Comparison of ENCODE assay signal across 8 mouse cellular contexts in the genomic region with DNA sequence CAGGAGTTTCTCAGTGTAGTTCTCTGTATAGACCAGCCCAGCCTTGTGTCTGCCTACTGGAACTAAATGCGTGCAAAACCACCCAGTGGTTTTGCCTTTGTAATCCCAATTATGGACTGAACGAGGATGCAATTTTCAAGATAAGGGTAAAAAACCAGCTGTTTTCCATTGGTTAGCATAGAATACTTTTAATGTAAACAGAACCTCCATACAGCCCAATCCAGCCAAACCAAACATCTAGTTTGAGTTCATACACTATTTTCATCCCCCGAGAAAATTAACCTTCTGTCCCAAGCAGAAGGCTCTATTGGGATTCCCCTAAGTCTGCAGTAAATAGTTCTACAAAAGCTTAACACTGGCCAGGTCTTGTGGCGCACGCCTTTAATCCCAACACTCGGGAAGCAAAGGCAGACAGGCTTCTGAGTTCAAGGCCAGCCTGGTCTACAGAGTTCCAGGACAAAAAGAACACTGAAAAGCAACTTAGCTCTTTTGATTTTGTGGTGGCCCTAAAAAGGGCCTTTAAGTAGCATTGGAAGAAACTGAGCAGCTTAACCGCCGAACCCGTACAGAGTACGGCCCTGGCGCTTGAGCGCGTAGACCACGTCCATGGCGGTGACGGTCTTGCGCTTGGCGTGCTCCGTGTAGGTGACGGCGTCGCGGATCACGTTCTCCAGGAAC. TPM values are rescaled to one million over a fixed set of nuclear protein-coding genes. Genes with fewer than 3 reads are reported as not detected.
DNase-seq lines count a peak whose midpoint lies in the region; ATAC-seq lines count a peak whose summit lies in the region.

No protein-coding gene starts in this region.

- ATAC-seq in heart, embryonic 14.5 days (ENCODE audit: insufficient number of reproducible peaks, insufficient read depth, low FRiP score, low read depth) = no peak
- peak; percentile 19 for ATAC-seq in forebrain, embryonic 13.5 days
- peak; percentile 53 for ATAC-seq in liver, embryonic 13.5 days (ENCODE audit: low read depth)
- ATAC-seq in stomach, embryonic 15.5 days (ENCODE audit: insufficient read depth, low FRiP score, low read depth) = peak; percentile 4; the same call in 1 of the 2 replicates
- no peak for ATAC-seq in monocyte, adult 5-6 weeks (replicated peaks; ENCODE audit: insufficient number of reproducible peaks, low FRiP score, low TSS enrichment, poor library complexity, severe bottlenecking)

- no peaks in the 10 kb centered on the region for H3K36me3 ChIP-seq in heart, embryonic 14.5 days (ENCODE audit: control insufficient read depth, insufficient read depth, low read length)
- H3K36me3 ChIP-seq in forebrain, embryonic 13.5 days (ENCODE audit: poor library complexity, severe bottlenecking) = no peaks in the 10 kb centered on the region
- no peaks in the 10 kb centered on the region for H3K36me3 ChIP-seq in liver, embryonic 13.5 days
- H3K36me3 ChIP-seq in stomach, embryonic 15.5 days = no peaks in the 10 kb centered on the region

- DNase-seq in heart, postnatal 14 days = no peak
- peak; percentile 44 for DNase-seq in NIH3T3 (ENCODE audit: low read depth)
- peak; percentile 67 for DNase-seq in liver, embryonic 13.5 days
- no peak for DNase-seq in cerebellum, adult 9-11 months

- peak overlapping the region; percentile 64 for H3K9ac ChIP-seq in heart, embryonic 14.5 days (ENCODE audit: low read length)
- H3K9ac ChIP-seq in forebrain, embryonic 13.5 days = peak overlapping the region; percentile 71
- H3K9ac ChIP-seq in liver, embryonic 13.5 days = peak overlapping the region; percentile 76
- H3K9ac ChIP-seq in stomach, embryonic 15.5 days = peak overlapping the region; percentile 52

- H3K9me3 ChIP-seq in heart, embryonic 14.5 days (ENCODE audit: control insufficient read depth, low read length) = no peaks in the 10 kb centered on the region
- no peaks in the 10 kb centered on the region for H3K9me3 ChIP-seq in forebrain, embryonic 13.5 days (replicated peaks)
- no peaks in the 10 kb centered on the region for H3K9me3 ChIP-seq in liver, embryonic 13.5 days (replicated peaks)
- H3K9me3 ChIP-seq in stomach, embryonic 15.5 days = no peaks in the 10 kb centered on the region

- peak overlapping the region; percentile 88 to 89 for H3K27ac ChIP-seq in heart, embryonic 14.5 days (replicated peaks in 1 of 2; ENCODE audit: control insufficient read depth in 1 of 2, insufficient read depth in 1 of 2, low read depth in 2 of 2, low read length in 2 of 2)
- H3K27ac ChIP-seq in forebrain, embryonic 13.5 days = peak overlapping the region; percentile 97
- H3K27ac ChIP-seq in liver, embryonic 13.5 days = peak overlapping the region; percentile 100
- H3K27ac ChIP-seq in stomach, embryonic 15.5 days = peak overlapping the region; percentile 96

- H3K4me2 ChIP-seq in heart, embryonic 14.5 days (ENCODE audit: low read length) = peak overlapping the region; percentile 70
- H3K4me2 ChIP-seq in forebrain, embryonic 13.5 days = peak overlapping the region; percentile 82
- H3K4me2 ChIP-seq in liver, embryonic 13.5 days = peak overlapping the region; percentile 82
- H3K4me2 ChIP-seq in stomach, embryonic 15.5 days = peak overlapping the region; percentile 79

- H3K27me3 ChIP-seq in heart, embryonic 14.5 days (ENCODE audit: control insufficient read depth, insufficient read depth, low read length) = no peaks in the 10 kb centered on the region
- no peaks in the 10 kb centered on the region for H3K27me3 ChIP-seq in forebrain, embryonic 13.5 days
- H3K27me3 ChIP-seq in liver, embryonic 13.5 days = no peaks in the 10 kb centered on the region
- H3K27me3 ChIP-seq in stomach, embryonic 15.5 days (replicated peaks) = no peaks in the 10 kb centered on the region

- peak overlapping the region; percentile 41 to 49 for H3K4me3 ChIP-seq in heart, embryonic 14.5 days (ENCODE audit: control insufficient read depth in 1 of 2, insufficient read depth in 1 of 2, low read depth in 1 of 2, low read length in 2 of 2)
- peak overlapping the region; percentile 51 for H3K4me3 ChIP-seq in forebrain, embryonic 13.5 days
- H3K4me3 ChIP-seq in liver, embryonic 13.5 days (replicated peaks) = peak overlapping the region; percentile 61
- peak overlapping the region; percentile 45 for H3K4me3 ChIP-seq in stomach, embryonic 15.5 days (replicated peaks)

- intact Hi-C loops in heart, postnatal 14 days (cut with DNase I) = loop anchor here (5.0 to 10.0 kb wide), 4 partner anchors 1554 to 1722 kb away; partner anchors contain the start of genes Hist1h1a, Hist1h2ac, Hist1h2bb and Hist1h2bc

- peaks cover 4 to 28% of the 10 kb centered on the region in 2 experiments; a peak in 3 of 4 replicates for H3K4me1 ChIP-seq in heart, embryonic 14.5 days (ENCODE audit: control insufficient read depth in 2 of 2, insufficient read depth in 2 of 2, low read length in 2 of 2)
- H3K4me1 ChIP-seq in forebrain, embryonic 13.5 days = peaks cover 37% of the 10 kb centered on the region
- H3K4me1 ChIP-seq in liver, embryonic 13.5 days (replicated peaks) = peaks cover 70% of the 10 kb centered on the region
- peaks cover 15% of the 10 kb centered on the region for H3K4me1 ChIP-seq in stomach, embryonic 15.5 days

- WGBS in heart, embryonic 14.5 days = 1% methylated on average over 19 of the region's 24 CpGs
- 0% methylated on average over 19 of the region's 24 CpGs for WGBS in forebrain, embryonic 13.5 days
- WGBS in liver, embryonic 13.5 days (ENCODE audit: insufficient replicate concordance) = under 1% methylated on average over 19 of the region's 24 CpGs
- under 1% methylated on average over 24 of the region's 24 CpGs for WGBS in stomach, embryonic 15.5 days

RNA-seq across cellular contexts. Expression of gene Hist1h4i, which starts 0.6 kb away (rescaled TPM):
- polyA plus RNA-seq in heart, embryonic 14.5 days (2014; fragmentation: Nextera tagmentation; extraction: Ambion mirVana) = 8.1 and 9.3 TPM in 2 replicates
- total RNA-seq in heart, postnatal 14 days (2021) = 10 to 100 TPM; 29.6 to 55.4 TPM
- polyA plus RNA-seq in forebrain, embryonic 13.5 days (2015; fragmentation: Nextera tagmentation; extraction: Ambion mirVana) = 42.8 and 45.2 TPM in 2 replicates
- 38.8 and 52.6 TPM in 2 replicates for polyA plus RNA-seq in liver, embryonic 13.5 days (2015; fragmentation: Nextera tagmentation; extraction: Ambion mirVana)
- polyA plus RNA-seq in stomach, embryonic 15.5 days (2015; fragmentation: Nextera tagmentation; extraction: Ambion mirVana) = 19.1 and 19.3 TPM in 2 replicates
- total RNA-seq in monocyte, adult 5-6 weeks (2017) = 13.3 to 29.5 TPM (median 23.6 TPM) in 3 replicates

RNA-seq across cellular contexts. Expression of gene Hist1h2ag, which starts 2.1 kb away (rescaled TPM):
- 9.7 and 11.2 TPM in 2 replicates for polyA plus RNA-seq in heart, embryonic 14.5 days (2014; fragmentation: Nextera tagmentation; extraction: Ambion mirVana)
- 100 to 1,000 TPM in 1 of 2 experiments, 10 to 100 TPM in 1; 44.4 to 112 TPM for total RNA-seq in heart, postnatal 14 days (2021)
- 60.3 and 62.0 TPM in 2 replicates for polyA plus RNA-seq in forebrain, embryonic 13.5 days (2015; fragmentation: Nextera tagmentation; extraction: Ambion mirVana)
- polyA plus RNA-seq in liver, embryonic 13.5 days (2015; fragmentation: Nextera tagmentation; extraction: Ambion mirVana) = 17.9 and 18.6 TPM in 2 replicates
- 36.1 and 42.9 TPM in 2 replicates for polyA plus RNA-seq in stomach, embryonic 15.5 days (2015; fragmentation: Nextera tagmentation; extraction: Ambion mirVana)
- 17.4 to 59.7 TPM in 2 of 3 replicates, not detected in the other for total RNA-seq in monocyte, adult 5-6 weeks (2017)

RNA-seq across cellular contexts. Expression of gene Hist1h2bj, which starts 2.4 kb away (rescaled TPM):
- polyA plus RNA-seq in heart, embryonic 14.5 days (2014; fragmentation: Nextera tagmentation; extraction: Ambion mirVana) = 2.5 and 2.6 TPM in 2 replicates
- total RNA-seq in heart, postnatal 14 days (2021) = 10 to 100 TPM; 36.4 to 83.6 TPM
- 13.3 and 13.9 TPM in 2 replicates for polyA plus RNA-seq in forebrain, embryonic 13.5 days (2015; fragmentation: Nextera tagmentation; extraction: Ambion mirVana)
- polyA plus RNA-seq in liver, embryonic 13.5 days (2015; fragmentation: Nextera tagmentation; extraction: Ambion mirVana) = 11.6 and 16.7 TPM in 2 replicates
- 7.8 and 8.5 TPM in 2 replicates for polyA plus RNA-seq in stomach, embryonic 15.5 days (2015; fragmentation: Nextera tagmentation; extraction: Ambion mirVana)
- total RNA-seq in monocyte, adult 5-6 weeks (2017) = 7.1 to 19.9 TPM in 2 of 3 replicates, not detected in the other

RNA-seq across cellular contexts. Expression of gene Hist1h2bk, which starts 4.9 kb away (rescaled TPM):
- polyA plus RNA-seq in heart, embryonic 14.5 days (2014; fragmentation: Nextera tagmentation; extraction: Ambion mirVana) = 1.9 and 2.3 TPM in 2 replicates
- total RNA-seq in heart, postnatal 14 days (2021) = 100 to 1,000 TPM in 1 of 2 experiments, 10 to 100 TPM in 1; 67.9 to 160 TPM
- 7.5 and 10.3 TPM in 2 replicates for polyA plus RNA-seq in forebrain, embryonic 13.5 days (2015; fragmentation: Nextera tagmentation; extraction: Ambion mirVana)
- 3.5 and 3.7 TPM in 2 replicates for polyA plus RNA-seq in liver, embryonic 13.5 days (2015; fragmentation: Nextera tagmentation; extraction: Ambion mirVana)
- 4.6 and 5.5 TPM in 2 replicates for polyA plus RNA-seq in stomach, embryonic 15.5 days (2015; fragmentation: Nextera tagmentation; extraction: Ambion mirVana)
- 6.8 to 12.3 TPM (median 11.3 TPM) in 3 replicates for total RNA-seq in monocyte, adult 5-6 weeks (2017)

RNA-seq across cellular contexts. Expression of gene Hist1h2ah, which starts 5.2 kb away (rescaled TPM):
- polyA plus RNA-seq in heart, embryonic 14.5 days (2014; fragmentation: Nextera tagmentation; extraction: Ambion mirVana) = 2.9 and 6.8 TPM in 2 replicates
- total RNA-seq in heart, postnatal 14 days (2021) = 100 to 1,000 TPM in 1 of 2 experiments, 10 to 100 TPM in 1; 69.3 to 132 TPM
- 2.8 and 10.7 TPM in 2 replicates for polyA plus RNA-seq in forebrain, embryonic 13.5 days (2015; fragmentation: Nextera tagmentation; extraction: Ambion mirVana)
- polyA plus RNA-seq in liver, embryonic 13.5 days (2015; fragmentation: Nextera tagmentation; extraction: Ambion mirVana) = 3.6 and 18.3 TPM in 2 replicates
- 4.9 and 13.3 TPM in 2 replicates for polyA plus RNA-seq in stomach, embryonic 15.5 days (2015; fragmentation: Nextera tagmentation; extraction: Ambion mirVana)
- 11.3 to 37.5 TPM in 2 of 3 replicates, not detected in the other for total RNA-seq in monocyte, adult 5-6 weeks (2017)

Comparison
In these comparisons a context has a peak if more than half of its experiments do, and no peak if none do; other contexts are left out.
1. ATAC-seq: peak in forebrain, embryonic 13.5 days (single experiment), liver, embryonic 13.5 days (single experiment) and stomach, embryonic 15.5 days (single experiment); none in heart, embryonic 14.5 days (single experiment) and monocyte, adult 5-6 weeks (single experiment).
2. DNase-seq: peak in NIH3T3 (single experiment) and liver, embryonic 13.5 days (single experiment); none in heart, postnatal 14 days (0 of 2) and cerebellum, adult 9-11 months (single experiment).
3. Peak in every context shown above with its lines, with median percentiles within 50 percentile points of each other: H3K27ac ChIP-seq, H3K4me2 ChIP-seq, H3K4me3 ChIP-seq and H3K9ac ChIP-seq.